Mouse (Mus musculus) kidney, adult 2 months (tissue): Measurements from ENCODE around the gene Qrich2. TPM values are rescaled to one million over a fixed set of nuclear protein-coding genes. Genes with fewer than 3 reads are reported as not detected.
A peak's percentile ranks its signal among the peaks of the same experiment; 100 is the strongest.

Source experiments
- DNase-seq: peaks from one replicate; pipeline ENCODE4 v3.0.0; 2021
- H3K27ac ChIP-seq: fragments of 200-500 bp; 2 replicates; pipeline ENCODE4 v1.5.1; 2012; ENCODE audit warnings: low read depth, low read length, control low read depth, inconsistent platforms; ENCODE audit not compliant: insufficient read depth
- H3K27me3 ChIP-seq: fragments of 200-500 bp; replicated peaks from 2 replicates; pipeline ENCODE4 v1.6.1; 2012; ENCODE audit warnings: mild to moderate bottlenecking, moderate library complexity, low read length, inconsistent platforms; ENCODE audit not compliant: control insufficient read depth, insufficient read depth
- H3K36me3 ChIP-seq: fragments of 200-500 bp; 2 replicates; pipeline ENCODE4 v1.6.1; 2012; ENCODE audit warnings: mild to moderate bottlenecking, moderate library complexity, low read length, inconsistent platforms; ENCODE audit not compliant: control insufficient read depth, insufficient read depth
- H3K4me1 ChIP-seq: fragments of 200-500 bp; 2 replicates; pipeline ENCODE4 v1.6.1; 2011; ENCODE audit warnings: low read length; ENCODE audit not compliant: control insufficient read depth, insufficient read depth
- H3K4me3 ChIP-seq: fragments of 200-500 bp; 2 replicates; pipeline ENCODE4 v1.5.1; 2011; ENCODE audit warnings: mild to moderate bottlenecking, low read depth, low read length, control low read depth; ENCODE audit not compliant: insufficient read depth
- CTCF ChIP-seq: fragments of 200-500 bp; conservative IDR thresholded peaks from 2 replicates; pipeline ENCODE4 v1.5.1; 2011; ENCODE audit warnings: low read depth, mild to moderate bottlenecking, control low read depth, low read length, moderate library complexity, mixed read lengths; ENCODE audit not compliant: insufficient read depth, insufficient read length
- POLR2A ChIP-seq: fragments of 200-500 bp; IDR thresholded peaks from one replicate; pipeline ENCODE4 v1.6.1; 2011; ENCODE audit warnings: low read depth, low read length, control low read depth
- WGBS: fragments of 180-500 bp; shearing (Covaris S2); methylation state at CpG from one replicate; pipeline ENCODE4 v1.1.7; 2018; 5-methylcytosine and 5-hydroxymethylcytosine counted together
- polyA plus RNA-seq: library from polyadenylated mRNA; depleted of rRNA; stranded (reverse); fragments of >200 nt; gene quantifications from 2 replicates; pipeline ENCODE4 v1.2.3, GENCODE M21; 2012

The Qrich2 gene
- polyA plus RNA-seq, 1 experiment = 0.08 TPM

DNA sequence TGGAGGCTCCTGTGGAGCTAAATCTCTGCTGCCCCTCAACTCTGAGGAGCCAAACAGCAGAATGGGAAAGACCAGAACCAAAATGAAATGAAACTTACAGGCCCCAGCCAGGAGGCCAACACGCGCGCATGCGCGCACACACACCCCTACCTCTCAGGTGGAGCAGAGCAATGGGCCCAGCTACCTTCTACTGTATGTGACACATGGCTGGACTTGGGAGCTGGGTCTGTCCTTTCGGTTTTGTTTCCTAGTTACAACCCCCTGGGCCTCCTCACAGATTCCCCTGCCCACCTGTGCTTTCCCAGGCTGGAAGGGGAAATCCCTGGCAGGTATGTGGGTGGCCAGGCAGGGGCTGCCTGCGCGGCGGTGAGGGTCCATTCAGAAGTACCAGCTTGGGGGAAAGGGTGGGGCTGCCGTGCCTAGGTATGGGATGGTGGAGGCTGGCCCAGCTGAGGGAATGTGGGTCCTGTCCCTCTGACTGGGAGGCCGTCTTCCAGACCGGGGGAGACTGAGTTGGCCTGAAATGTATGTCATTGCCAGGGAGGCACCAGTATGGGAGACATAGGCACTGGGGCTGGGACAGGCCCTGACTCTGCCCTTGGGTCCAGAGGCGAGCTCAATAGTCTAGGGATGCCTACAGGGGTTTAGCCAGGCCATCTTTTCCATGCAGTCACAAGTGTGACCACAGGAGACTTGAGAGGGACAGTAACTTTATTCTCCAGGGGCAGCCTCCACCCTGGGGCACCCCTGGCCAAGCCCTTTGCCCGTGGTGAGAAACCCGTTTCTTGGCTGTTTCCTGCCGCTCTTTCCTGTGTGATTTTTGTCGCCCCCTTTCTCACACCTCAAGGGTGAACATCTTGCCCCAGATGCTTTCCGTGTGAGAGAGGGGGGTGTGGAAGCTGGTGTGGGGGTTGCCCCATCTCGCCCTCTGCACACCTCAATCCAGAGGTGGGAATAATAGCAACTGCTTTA is 26.5 kb downstream of the Qrich2 start:
- Histone ChIP-seq H3K36me3 (no peaks in the 10 kb centered on the region; the same call in 1 of the 2 replicates), H3K4me1 (peaks cover 23% of the 10 kb centered on the region), H3K27me3 (no peaks in the 10 kb centered on the region), H3K27ac (no peak overlapping the region), H3K4me3 (no peak overlapping the region)
- 69% methylated on average over 19 of the region's 19 CpGs for WGBS
- TF ChIP-seq POLR2A (no peak), CTCF (no peak)
- peak; percentile 10 for DNase-seq

DNA sequence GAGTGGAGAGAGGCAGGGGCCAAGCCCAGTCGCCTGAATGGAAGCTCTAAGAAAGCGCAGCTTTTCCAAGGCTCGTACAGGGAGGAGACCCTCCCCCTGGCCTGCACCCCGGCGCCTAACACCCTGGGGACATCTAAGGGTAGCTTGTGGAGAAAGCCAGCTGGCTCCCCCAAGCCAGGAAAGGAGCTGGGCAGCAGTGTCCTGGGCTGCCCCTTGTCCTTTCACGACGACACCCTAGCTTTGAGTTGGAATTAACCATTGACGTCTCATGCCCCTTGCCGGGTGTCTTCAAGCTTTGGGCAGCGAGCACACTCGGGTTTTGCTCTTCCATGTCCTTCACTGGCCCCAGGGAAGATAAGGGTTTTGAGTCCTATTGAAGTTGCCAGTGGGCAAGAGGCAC is 28.5 kb downstream of the Qrich2 start:
- Histone ChIP-seq H3K27me3 (no peaks in the 10 kb centered on the region), H3K4me1 (peaks cover 23% of the 10 kb centered on the region), H3K36me3 (no peaks in the 10 kb centered on the region; the same call in 1 of the 2 replicates), H3K27ac (no peak overlapping the region), H3K4me3 (no peak overlapping the region)
- no peak for DNase-seq
- WGBS = 61% methylated on average over 11 of the region's 11 CpGs
- TF ChIP-seq POLR2A = no peak
- no peak for TF ChIP-seq CTCF

DNA sequence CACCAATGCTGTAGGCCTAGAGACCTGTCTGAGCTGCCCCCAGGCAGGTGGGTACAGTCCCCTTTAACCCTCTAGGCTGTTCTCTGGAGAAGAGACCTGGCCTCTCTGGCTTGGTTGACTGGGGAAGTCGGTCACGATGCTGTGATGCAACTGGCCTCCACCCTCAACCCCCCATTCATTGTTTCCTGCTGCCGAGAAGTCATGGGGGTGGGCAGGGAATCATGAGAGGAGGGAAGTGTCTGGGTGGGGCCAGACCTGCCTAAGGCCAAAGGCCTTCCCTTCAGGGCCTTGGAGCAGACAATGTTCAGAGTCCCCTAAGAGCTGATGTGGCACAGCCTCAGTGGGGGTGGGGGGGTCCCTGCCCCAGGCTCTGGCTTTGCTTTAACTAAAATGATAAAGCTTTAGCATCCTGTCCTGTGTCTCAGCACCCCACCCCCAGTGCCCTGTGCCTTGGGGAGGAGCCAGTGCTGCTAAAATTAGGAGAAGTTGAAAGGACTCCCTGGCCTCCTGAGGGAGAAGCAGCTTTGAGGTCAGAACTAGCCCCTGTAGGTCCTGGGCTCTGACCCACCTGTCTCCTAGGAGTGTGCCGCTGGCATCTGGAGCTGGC is 29.2 kb downstream of the Qrich2 start:
- DNase-seq = peak; percentile 70
- no peaks in the 10 kb centered on the region; the same call in 1 of the 2 replicates for H3K36me3 ChIP-seq
- H3K4me1 ChIP-seq = peaks cover 23% of the 10 kb centered on the region
- no peaks in the 10 kb centered on the region for H3K27me3 ChIP-seq
- no peak overlapping the region for H3K4me3 ChIP-seq
- 11% methylated on average over 4 of the region's 4 CpGs for WGBS
- TF ChIP-seq CTCF (no peak), POLR2A (no peak)
- peak overlapping the region; percentile 58 for H3K27ac ChIP-seq

DNA sequence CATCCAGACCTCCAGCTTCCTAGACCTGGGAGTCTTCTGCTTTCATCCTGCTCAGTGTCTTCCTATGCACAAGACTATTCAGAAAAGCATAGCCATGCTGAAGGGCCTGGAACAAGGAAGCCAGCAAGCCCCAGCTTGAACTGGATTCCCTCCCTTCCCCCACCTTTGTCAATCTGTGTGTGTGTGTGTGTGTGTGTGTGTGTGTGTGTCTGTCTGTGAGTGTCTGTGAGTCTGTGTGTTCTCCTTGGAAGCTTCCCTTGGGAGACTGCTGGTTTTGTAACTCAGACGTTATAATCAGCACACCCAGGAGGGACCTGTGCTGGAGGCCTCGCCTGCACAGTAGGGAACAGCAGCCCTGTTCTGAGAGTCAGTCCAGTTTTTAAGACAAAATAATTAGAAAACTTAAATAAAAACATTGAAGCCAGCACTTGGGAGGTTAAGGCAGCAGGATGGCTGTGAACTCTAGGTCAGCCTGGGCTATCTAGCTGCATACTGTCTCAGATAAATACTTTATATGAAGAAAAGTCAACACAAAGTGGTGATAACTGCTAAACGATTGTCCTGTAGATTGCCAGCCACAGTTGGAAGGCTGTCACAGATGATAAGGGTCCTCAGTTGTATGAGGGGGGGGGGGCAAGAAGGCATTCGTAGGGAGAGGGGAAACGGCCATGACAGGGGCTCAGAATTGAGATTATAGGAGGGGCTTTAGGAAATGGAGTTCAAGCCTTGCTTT is 29.9 kb downstream of the Qrich2 start:
- 38% methylated on average over 5 of the region's 5 CpGs for WGBS
- peak; percentile 17 for DNase-seq
- TF ChIP-seq CTCF = no peak
- TF ChIP-seq POLR2A = no peak
- Histone ChIP-seq H3K4me1 (peaks cover 25% of the 10 kb centered on the region), H3K27ac (peak overlapping the region; percentile 30; the same call in 1 of the 2 replicates), H3K4me3 (no peak overlapping the region), H3K27me3 (no peaks in the 10 kb centered on the region), H3K36me3 (no peaks in the 10 kb centered on the region; the same call in 1 of the 2 replicates)

DNA sequence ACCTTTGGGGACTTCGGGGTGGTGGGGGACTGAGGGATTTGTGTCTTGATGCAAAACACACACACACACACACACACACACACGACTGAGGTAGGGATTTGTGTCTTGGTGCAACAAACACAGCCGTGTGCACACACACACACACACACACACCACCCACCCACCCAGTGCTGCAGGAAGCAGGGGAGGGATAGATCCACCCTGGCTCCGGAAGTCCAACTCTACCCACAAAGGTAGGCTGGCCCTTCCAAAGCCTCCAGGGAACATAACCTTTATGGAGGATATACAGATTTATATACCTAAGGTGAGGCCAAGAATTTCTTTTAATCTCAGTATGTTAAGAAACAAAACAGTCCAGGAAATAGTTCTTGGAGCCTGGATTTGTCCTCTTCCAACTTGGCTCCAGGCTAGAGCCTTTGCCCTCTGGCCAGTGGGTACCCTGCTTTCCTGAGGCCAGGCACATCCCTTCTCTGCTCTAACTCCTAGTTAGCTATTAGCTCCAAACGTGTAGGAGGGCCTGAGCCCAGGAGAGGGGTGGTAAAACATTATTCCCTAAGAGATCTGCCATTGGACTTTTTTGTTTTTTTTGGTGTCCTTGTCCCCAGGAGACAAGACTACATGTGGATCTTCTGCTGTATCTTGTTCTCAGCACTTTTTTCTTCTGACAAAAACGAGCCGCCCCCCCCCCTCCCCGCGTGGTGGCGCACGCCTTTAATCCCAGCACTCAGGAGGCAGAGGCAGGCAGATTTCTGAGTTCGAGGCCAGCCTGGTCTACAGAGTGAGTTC is 30.9 kb downstream of the Qrich2 start:
- peak overlapping the region; percentile 97 for H3K27ac ChIP-seq
- TF ChIP-seq CTCF (no peak), POLR2A (no peak)
- peak; percentile 89 for DNase-seq
- H3K4me3 ChIP-seq = peak overlapping the region; percentile 95
- WGBS = 33% methylated on average over 12 of the region's 12 CpGs
- H3K36me3 ChIP-seq = no peaks in the 10 kb centered on the region; the same call in 1 of the 2 replicates
- H3K27me3 ChIP-seq = no peaks in the 10 kb centered on the region
- H3K4me1 ChIP-seq = peaks cover 29% of the 10 kb centered on the region

- peak; percentile 75 for DNase-seq
- H3K4me3 ChIP-seq = peak overlapping the region; percentile 95
- no peaks in the 10 kb centered on the region; the same call in 1 of the 2 replicates for H3K36me3 ChIP-seq
- peaks cover 32% of the 10 kb centered on the region for H3K4me1 ChIP-seq
- peak overlapping the region; percentile 97 for H3K27ac ChIP-seq
- TF ChIP-seq CTCF (no peak), POLR2A (no peak)
- no peaks in the 10 kb centered on the region for H3K27me3 ChIP-seq
- WGBS = under 1% methylated on average over 51 of the region's 67 CpGs
Measured at GRCm38 (mm10) chr11:116434287-116434966, 31.6 kb downstream of the Qrich2 start.
